Mouse (Mus musculus) hindbrain, embryonic 11.5 days (tissue): ENCODE data around the gene Snrpf. TPM values are rescaled to one million over a fixed set of nuclear protein-coding genes. Genes with fewer than 3 reads are reported as not detected.

Experiments used
- polyA plus RNA-seq: library from polyadenylated mRNA; unstranded; fragments of >200 nt; fragmentation: Nextera tagmentation; extraction: Ambion mirVana; gene quantifications from 2 replicates; pipeline ENCODE4 v1.2.1, GENCODE M21; 2014

The Snrpf gene
- polyA plus RNA-seq, 1 experiment from 2014 or later = 135 TPM

Other genes starting within 250 kb of the Snrpf start
- 161 and 166 TPM in 2 replicates for gene Lta4h, start 136.3 kb downstream of the Snrpf start, polyA plus RNA-seq
- 0.33 and 0.42 TPM in 2 replicates for gene Hal, start 100.9 kb downstream of the Snrpf start, polyA plus RNA-seq
- gene Amdhd1, start 49.7 kb downstream of the Snrpf start, polyA plus RNA-seq = 0.10 TPM in 1 of 2 replicates, not detected in the other
- gene Ccdc38, start 49.1 kb downstream of the Snrpf start, polyA plus RNA-seq = 0.31 and 0.51 TPM in 2 replicates
- 2.3 and 4.3 TPM in 2 replicates for gene Ntn4, start 51.0 kb upstream of the Snrpf start, polyA plus RNA-seq
- 9.9 and 10.3 TPM in 2 replicates for gene Usp44, start 241.8 kb upstream of the Snrpf start, polyA plus RNA-seq